Mouse (Mus musculus) heart, embryonic 11.5 days (tissue): Measurements from ENCODE around the gene Ifnl3. TPM values are rescaled to one million over a fixed set of nuclear protein-coding genes. Genes with fewer than 3 reads are reported as not detected.
"Not testable (repeated sequence)": the region's sequence is repeated elsewhere in the genome, so short reads cannot be mapped to it uniquely, and the experiment has no call there.

Experiments used
- ATAC-seq: fragments of 200-750 bp; cut with Nextera tagmentation; replicated peaks from 2 replicates; pipeline ENCODE4 v1.8.0; 2017; ENCODE audit warnings: moderate library complexity; ENCODE audit not compliant: insufficient number of reproducible peaks, low FRiP score, low TSS enrichment
- H3K27ac ChIP-seq: fragments of 300-500 bp; sonication (generic); 2 replicates; pipeline ENCODE4 v1.5.1; 2014; ENCODE audit warnings: mild to moderate bottlenecking, low read depth, low read length
- H3K27me3 ChIP-seq: fragments of 300-500 bp; sonication (generic); 2 replicates; pipeline ENCODE4 v1.6.1; 2014; ENCODE audit warnings: mild to moderate bottlenecking, low read length, mixed read lengths; ENCODE audit not compliant: control insufficient read depth, insufficient read depth
- H3K36me3 ChIP-seq: fragments of 300-500 bp; sonication (generic); 2 replicates; pipeline ENCODE4 v1.6.1; 2014; ENCODE audit warnings: mild to moderate bottlenecking, low read length, moderate library complexity, mixed read lengths; ENCODE audit not compliant: control insufficient read depth, insufficient read depth
- H3K4me1 ChIP-seq: fragments of 300-500 bp; sonication (generic); 2 replicates; pipeline ENCODE4 v1.6.1; 2014; ENCODE audit warnings: low read length; ENCODE audit not compliant: control insufficient read depth, insufficient read depth
- H3K4me2 ChIP-seq: fragments of 300-500 bp; sonication (generic); 2 replicates; pipeline ENCODE4 v1.6.1; 2014; ENCODE audit warnings: mild to moderate bottlenecking, moderate library complexity
- H3K4me3 ChIP-seq: fragments of 300-500 bp; sonication (generic); 2 replicates; pipeline ENCODE4 v1.5.1; 2014; ENCODE audit warnings: low read depth, low read length
- H3K9ac ChIP-seq: fragments of 300-500 bp; sonication (generic); 2 replicates; pipeline ENCODE4 v1.6.1; 2014; ENCODE audit warnings: mild to moderate bottlenecking, low read depth, low read length, moderate library complexity
- H3K9me3 ChIP-seq: fragments of 300-500 bp; sonication (generic); replicated peaks from 2 replicates; pipeline ENCODE4 v1.6.1; 2016; ENCODE audit warnings: low read length; ENCODE audit not compliant: control insufficient read depth
- WGBS: fragments of 180-500 bp; shearing (Covaris S2); extraction: QIAGEN DNeasy Blood & Tissue Kit; methylation state at CpG from one replicate; pipeline ENCODE4 v1.1.7; 2014; ENCODE audit not compliant: insufficient replicate concordance; 5-methylcytosine and 5-hydroxymethylcytosine counted together
- polyA plus RNA-seq: library from polyadenylated mRNA; unstranded; fragments of >200 nt; fragmentation: Nextera tagmentation; extraction: Ambion mirVana; gene quantifications from 2 replicates; pipeline ENCODE4 v1.2.1, GENCODE M21; 2014

Ifnl3 gene
- polyA plus RNA-seq, 1 experiment from 2014 or later = not detected

DNA sequence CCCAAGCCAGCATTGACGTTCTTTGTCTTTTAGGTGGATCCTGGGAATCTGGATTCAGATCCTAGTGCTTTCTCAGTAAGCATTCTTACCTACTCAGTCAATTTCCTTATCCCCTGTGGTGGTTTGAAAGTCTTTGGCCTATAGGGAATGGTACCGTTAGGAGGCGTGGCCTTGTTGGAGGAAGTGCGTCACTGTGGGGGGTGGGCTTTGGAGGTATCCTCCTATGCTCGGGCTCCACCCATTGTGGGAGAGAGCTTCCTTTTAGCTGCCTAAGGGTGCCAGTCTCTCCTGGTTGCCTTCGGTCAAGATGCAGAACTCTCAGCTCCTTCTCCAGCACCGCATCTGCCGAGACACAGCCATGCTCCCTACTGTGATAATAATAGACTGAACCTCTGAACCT is 30.3 kb upstream of the Ifnl3 start:
- ATAC-seq = no peak
- H3K4me2 ChIP-seq = no peak overlapping the region
- no peak overlapping the region for H3K4me3 ChIP-seq
- WGBS = 82% methylated on average over 8 of the region's 8 CpGs
- H3K27me3 ChIP-seq = peaks cover 7% of the 10 kb centered on the region
- no peaks in the 10 kb centered on the region for H3K4me1 ChIP-seq
- H3K9me3 ChIP-seq = no peaks in the 10 kb centered on the region
- no peaks in the 10 kb centered on the region for H3K36me3 ChIP-seq
- no peak overlapping the region for H3K27ac ChIP-seq
- no peak overlapping the region for H3K9ac ChIP-seq

GRCm38 (mm10) chr7:28495426-28495825 is 27.2 kb upstream of the Ifnl3 start:
- no peak for ATAC-seq
- H3K27ac ChIP-seq = no peak overlapping the region
- H3K9ac ChIP-seq = no peak overlapping the region
- H3K9me3 ChIP-seq = no peaks in the 10 kb centered on the region
- no peaks in the 10 kb centered on the region for H3K36me3 ChIP-seq
- no peak overlapping the region for H3K4me2 ChIP-seq
- no peaks in the 10 kb centered on the region for H3K4me1 ChIP-seq
- WGBS = 79% methylated on average over 11 of the region's 11 CpGs
- H3K4me3 ChIP-seq = no peak overlapping the region
- H3K27me3 ChIP-seq = no peaks in the 10 kb centered on the region

GRCm38 (mm10) chr7:28505585-28505984 is 17.1 kb upstream of the Ifnl3 start:
- ATAC-seq = no peak
- H3K9ac ChIP-seq = no peak overlapping the region
- no peaks in the 10 kb centered on the region for H3K36me3 ChIP-seq
- H3K4me3 ChIP-seq = no peak overlapping the region
- H3K27me3 ChIP-seq = no peaks in the 10 kb centered on the region
- no peak overlapping the region for H3K4me2 ChIP-seq
- 4% methylated on average over 5 of the region's 5 CpGs for WGBS
- no peaks in the 10 kb centered on the region for H3K4me1 ChIP-seq
- H3K27ac ChIP-seq = no peak overlapping the region
- no peaks in the 10 kb centered on the region for H3K9me3 ChIP-seq

DNA sequence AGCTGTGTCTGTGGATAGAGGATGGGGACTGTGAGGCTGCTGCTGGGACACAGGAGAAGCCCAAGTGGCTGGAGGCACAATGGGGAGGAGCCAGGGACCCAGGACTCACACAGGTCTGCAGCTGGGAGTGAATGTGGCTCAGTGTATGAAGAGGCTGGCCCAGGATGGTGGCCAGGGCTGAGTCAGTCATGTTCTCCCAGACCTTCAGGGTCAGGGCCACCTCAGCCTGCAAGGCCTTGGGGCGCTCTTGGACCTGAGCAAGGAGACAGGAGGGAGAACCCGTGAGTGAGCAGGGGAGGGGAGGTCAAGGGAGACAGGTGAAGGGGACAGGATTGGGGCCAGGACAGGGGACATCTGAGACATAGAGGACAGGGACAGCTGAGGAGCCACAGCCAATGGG is 13.5 kb upstream of the Ifnl3 start:
- 74% methylated on average over 2 of the region's 2 CpGs for WGBS
- H3K36me3 ChIP-seq = not testable (repeated sequence)

GRCm38 (mm10) chr7:28510405-28510974 is 12.1 kb upstream of the Ifnl3 start, which contains the start of gene Ifnl2:
Gene Ifnl2 (minus strand): TSS chr7:28510455.
- not testable (repeated sequence) for H3K27ac ChIP-seq, H3K9ac ChIP-seq, H3K36me3 ChIP-seq, H3K9me3 ChIP-seq, H3K4me1 ChIP-seq, H3K4me3 ChIP-seq, H3K27me3 ChIP-seq, ATAC-seq, H3K4me2 ChIP-seq
- WGBS = 50% methylated on average over 8 of the region's 8 CpGs

More for the DNA sequence above, 13.5 kb upstream of the Ifnl3 start:
- not testable (repeated sequence) for H3K9me3 ChIP-seq, H3K4me3 ChIP-seq, H3K4me1 ChIP-seq, ATAC-seq, H3K27me3 ChIP-seq, H3K4me2 ChIP-seq, H3K27ac ChIP-seq, H3K9ac ChIP-seq

- no peaks in the 10 kb centered on the region for H3K4me1 ChIP-seq
- H3K36me3 ChIP-seq = no peaks in the 10 kb centered on the region
- H3K9me3 ChIP-seq = no peaks in the 10 kb centered on the region
- H3K9ac ChIP-seq = no peak overlapping the region
- H3K4me3 ChIP-seq = no peak overlapping the region
- no peaks in the 10 kb centered on the region for H3K27me3 ChIP-seq
- no peak overlapping the region for H3K27ac ChIP-seq
- H3K4me2 ChIP-seq = no peak overlapping the region
- ATAC-seq = no peak
- WGBS = 61% methylated on average over 8 of the region's 8 CpGs
These were observed 11.2 kb upstream of the Ifnl3 start for GRCm38 (mm10) chr7:28511441-28511840.

- Histone ChIP-seq H3K27me3 (peaks cover 6% of the 10 kb centered on the region; the same call in 1 of the 2 replicates), H3K4me3 (no peak overlapping the region), H3K4me1 (no peaks in the 10 kb centered on the region), H3K27ac (no peak overlapping the region), H3K9me3 (no peaks in the 10 kb centered on the region), H3K9ac (no peak overlapping the region), H3K4me2 (peak overlapping the region; percentile 14; the same call in 1 of the 2 replicates), H3K36me3 (no peaks in the 10 kb centered on the region)
- no peak; the same call in 1 of the 2 replicates for ATAC-seq
- 6% methylated on average over 19 of the region's 19 CpGs for WGBS
These were observed 5.5 kb downstream of the Ifnl3 start for GRCm38 (mm10) chr7:28527922-28528719.

GRCm38 (mm10) chr7:28532005-28532404 is 9.4 kb downstream of the Ifnl3 start:
- H3K27ac ChIP-seq = no peak overlapping the region
- H3K4me2 ChIP-seq = no peak overlapping the region
- no peaks in the 10 kb centered on the region for H3K4me1 ChIP-seq
- no peaks in the 10 kb centered on the region for H3K9me3 ChIP-seq
- H3K36me3 ChIP-seq = no peaks in the 10 kb centered on the region
- ATAC-seq = no peak
- H3K27me3 ChIP-seq = peaks cover 6% of the 10 kb centered on the region; the same call in 1 of the 2 replicates
- no peak overlapping the region for H3K4me3 ChIP-seq
- no peak overlapping the region for H3K9ac ChIP-seq
- WGBS = 67% methylated on average over 8 of the region's 8 CpGs
